Mouse (Mus musculus) gastrocnemius, adult 2 months (tissue): ENCODE results near the gene Pnpo. TPM values are rescaled to one million over a fixed set of nuclear protein-coding genes. Genes with fewer than 3 reads are reported as not detected.

ENCODE experiments used
- DNase-seq: peaks from one replicate; pipeline ENCODE4 v3.0.0; 2022
- H3K27ac ChIP-seq: fragments of 200-600 bp; 2 replicates; pipeline ENCODE4 v1.8.1; 2022; ENCODE audit warnings: mild to moderate bottlenecking
- H3K4me3 ChIP-seq: fragments of 200-600 bp; 2 replicates; pipeline ENCODE4 v1.8.1; 2022; ENCODE audit warnings: mild to moderate bottlenecking, moderate library complexity
- CTCF ChIP-seq: fragments of 200-600 bp; IDR thresholded peaks from 2 replicates; pipeline ENCODE4 v1.8.1; 2022; ENCODE audit warnings: antibody characterized with exemption, mild to moderate bottlenecking, moderate library complexity
- intact Hi-C: fragments of 180-260 bp; cut with DNase I; formaldehyde crosslinking; loops from one replicate; pipeline ENCODE4 v1.15.1; 2025
- total RNA-seq, 2 experiments: library from RNA; stranded (reverse); gene quantifications; 2 replicates each; pipeline ENCODE4 v1.2.3; 2021

The Pnpo gene
- total RNA-seq, 2 experiments from 2014 or later = 7.4 to 8.2 TPM

DNA sequence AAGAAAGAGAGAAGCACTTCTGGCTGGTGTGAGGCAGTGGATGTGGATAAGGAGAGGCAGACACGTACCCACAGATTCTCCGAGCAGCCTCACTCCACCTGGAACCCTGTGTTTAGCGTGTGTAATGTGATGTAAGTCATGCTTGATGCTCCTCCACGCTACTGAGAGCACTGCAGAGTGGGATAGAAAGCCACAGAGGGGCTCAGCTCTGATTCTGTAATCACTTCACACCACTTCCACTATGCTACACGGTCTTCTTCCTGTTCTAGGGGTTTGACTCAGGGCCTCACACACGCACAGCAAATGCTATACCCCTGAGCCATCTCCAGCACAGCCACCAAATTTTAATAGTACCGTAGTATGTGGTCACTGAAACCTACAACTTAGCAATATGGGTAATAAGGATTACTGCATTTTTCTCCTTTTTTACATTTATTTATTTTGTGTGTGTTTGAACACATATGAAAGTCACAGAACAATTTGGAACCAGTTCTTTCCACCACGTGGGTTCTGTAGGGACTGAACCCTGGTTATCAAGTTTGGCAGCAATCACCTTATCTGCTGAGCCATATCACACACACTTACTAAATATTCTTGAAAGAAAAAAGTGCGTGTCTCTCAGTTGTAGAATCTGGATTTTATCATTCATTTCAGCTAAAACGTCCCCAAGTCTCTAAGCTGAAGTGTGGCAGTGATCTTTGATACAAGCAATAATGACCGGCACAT is 23.9 kb upstream of the Pnpo start:
- H3K27ac ChIP-seq = peak overlapping the region; percentile 98
- H3K4me3 ChIP-seq = peak overlapping the region; percentile 64
- no peak for TF ChIP-seq CTCF
- intact Hi-C loops = loop anchor here (5.0 kb wide), 1 partner anchor 95 kb away; no protein-coding TSS in a partner anchor
- DNase-seq = no peak

DNA sequence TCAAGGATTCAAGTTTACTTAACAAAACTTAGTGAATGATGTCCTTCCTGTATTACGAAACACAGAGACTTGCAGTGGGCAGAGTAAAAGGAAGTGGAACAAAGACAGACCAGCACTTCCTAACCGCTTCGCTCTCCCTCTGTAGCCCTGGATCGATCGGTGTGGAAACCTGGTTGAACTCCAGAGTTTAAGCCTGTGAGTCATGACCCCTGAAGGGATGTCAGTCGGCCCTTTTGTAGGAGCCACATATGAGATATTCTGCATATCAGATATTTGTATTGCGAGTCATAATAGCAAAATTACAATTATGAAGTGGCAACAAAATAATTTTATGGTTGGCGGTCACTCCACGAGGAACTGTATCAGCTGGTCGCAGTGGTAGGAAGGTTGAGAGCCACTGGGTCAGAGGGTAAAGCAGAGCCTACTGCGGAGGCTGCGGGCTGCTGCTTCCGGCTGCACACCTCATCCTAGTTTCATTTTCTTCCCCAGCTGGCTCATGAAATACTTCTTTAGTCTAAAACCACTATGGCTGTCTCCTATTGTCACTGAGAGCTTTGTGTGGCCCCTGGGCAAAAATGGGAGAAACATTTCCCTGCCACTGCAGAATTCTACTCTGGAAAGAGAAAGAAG is 23.2 kb upstream of the Pnpo start:
- DNase-seq = no peak
- 0 out of 2 replicates have a peak, but pooled peaks have one; percentile 0 for TF ChIP-seq CTCF
- intact Hi-C loops = loop anchor here (5.0 kb wide), 1 partner anchor 95 kb away; no protein-coding TSS in a partner anchor
- Histone ChIP-seq H3K4me3 (peak overlapping the region; percentile 64), H3K27ac (peak overlapping the region; percentile 98)

DNA sequence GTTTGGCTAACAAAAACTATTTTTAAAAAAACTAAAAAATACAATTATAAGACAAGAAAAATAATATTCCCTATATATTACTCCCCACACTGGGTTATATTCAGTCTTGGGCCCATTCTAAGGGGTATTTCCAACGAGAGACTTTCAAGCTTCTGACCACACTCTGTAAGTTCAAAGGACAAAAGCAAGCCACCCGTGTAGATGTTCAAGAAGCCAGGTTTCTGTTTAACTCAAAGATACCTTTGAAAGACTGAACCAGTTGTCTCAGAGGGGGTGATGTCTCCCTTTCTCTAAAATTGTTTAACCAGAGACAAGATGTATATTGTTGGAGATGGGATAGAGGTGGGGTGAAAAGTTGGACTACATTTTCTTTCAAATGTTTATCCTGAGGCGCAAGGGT is 22.4 kb upstream of the Pnpo start:
- Histone ChIP-seq H3K27ac (peak overlapping the region; percentile 98), H3K4me3 (no peak overlapping the region)
- DNase-seq = no peak
- TF ChIP-seq CTCF = no peak
- intact Hi-C loops = loop anchor here (5.0 kb wide), 1 partner anchor 94 kb away; no protein-coding TSS in a partner anchor

DNA sequence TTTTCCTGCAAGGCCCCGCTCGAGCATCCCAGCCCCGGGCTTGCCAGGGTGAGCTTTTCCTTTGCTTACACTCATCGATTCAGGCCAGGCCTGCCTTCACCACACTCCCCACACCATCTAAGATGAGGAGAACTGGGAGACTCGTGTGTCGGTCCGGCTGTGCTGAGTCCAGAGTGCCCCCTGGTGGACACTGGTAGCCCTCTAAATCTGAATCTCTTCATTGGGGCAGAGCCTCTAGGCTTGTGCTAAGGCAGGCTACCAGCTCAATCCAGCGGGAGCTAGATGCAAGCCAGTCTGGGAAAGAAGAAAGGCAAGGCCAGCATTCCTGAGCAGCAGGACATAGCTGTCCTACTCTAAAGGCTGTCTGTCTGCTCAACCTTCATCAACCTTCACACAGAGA is 19.8 kb upstream of the Pnpo start:
- intact Hi-C loops = loop anchor here (1.0 kb wide), 1 partner anchor 47 kb away; the partner anchor contains the start of gene Cdk5rap3
- H3K27ac ChIP-seq = peak overlapping the region; percentile 69
- DNase-seq = peak; percentile 94
- peak; percentile 95 for TF ChIP-seq CTCF
- no peak overlapping the region for H3K4me3 ChIP-seq

DNA sequence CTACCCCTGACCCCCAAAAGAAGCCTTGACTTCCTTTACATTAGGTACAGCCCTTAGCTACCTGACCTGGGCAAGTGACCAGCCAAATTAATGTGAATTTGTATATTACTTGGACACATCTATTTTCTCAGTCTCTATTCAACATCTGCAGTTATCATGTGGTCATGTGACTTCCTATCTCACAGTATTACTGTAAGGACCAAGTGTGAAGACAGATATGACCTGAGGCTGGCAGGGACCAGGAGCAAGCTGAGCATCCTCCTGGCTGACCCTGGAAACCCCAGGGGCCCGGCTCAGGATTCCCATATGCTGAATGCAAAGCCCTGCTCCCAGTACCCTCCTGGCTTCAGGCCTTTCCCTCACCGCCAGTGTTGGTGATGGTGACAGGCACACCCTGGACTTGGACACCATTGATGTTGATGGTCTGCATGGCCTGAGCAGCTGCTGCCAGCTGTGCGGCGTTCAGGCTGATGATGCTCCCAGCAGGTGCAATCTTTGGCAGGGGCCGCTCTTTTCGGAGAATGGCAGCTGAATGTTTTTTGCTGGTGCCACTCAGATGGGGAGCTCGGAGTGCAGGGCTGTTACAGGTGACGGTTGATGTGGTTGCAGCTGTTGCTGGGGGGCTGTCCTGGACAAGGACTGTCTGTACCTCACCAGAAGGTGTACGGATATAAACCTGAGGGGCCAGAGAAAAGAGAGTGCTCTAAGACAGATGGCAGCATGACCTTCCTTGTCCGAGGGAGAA is 13.4 kb upstream of the Pnpo start:
- no peak for DNase-seq
- H3K4me3 ChIP-seq = no peak overlapping the region
- peak overlapping the region; percentile 70; the same call in 1 of the 2 replicates for H3K27ac ChIP-seq
- intact Hi-C loops = no loop called here
- no peak for TF ChIP-seq CTCF

DNA sequence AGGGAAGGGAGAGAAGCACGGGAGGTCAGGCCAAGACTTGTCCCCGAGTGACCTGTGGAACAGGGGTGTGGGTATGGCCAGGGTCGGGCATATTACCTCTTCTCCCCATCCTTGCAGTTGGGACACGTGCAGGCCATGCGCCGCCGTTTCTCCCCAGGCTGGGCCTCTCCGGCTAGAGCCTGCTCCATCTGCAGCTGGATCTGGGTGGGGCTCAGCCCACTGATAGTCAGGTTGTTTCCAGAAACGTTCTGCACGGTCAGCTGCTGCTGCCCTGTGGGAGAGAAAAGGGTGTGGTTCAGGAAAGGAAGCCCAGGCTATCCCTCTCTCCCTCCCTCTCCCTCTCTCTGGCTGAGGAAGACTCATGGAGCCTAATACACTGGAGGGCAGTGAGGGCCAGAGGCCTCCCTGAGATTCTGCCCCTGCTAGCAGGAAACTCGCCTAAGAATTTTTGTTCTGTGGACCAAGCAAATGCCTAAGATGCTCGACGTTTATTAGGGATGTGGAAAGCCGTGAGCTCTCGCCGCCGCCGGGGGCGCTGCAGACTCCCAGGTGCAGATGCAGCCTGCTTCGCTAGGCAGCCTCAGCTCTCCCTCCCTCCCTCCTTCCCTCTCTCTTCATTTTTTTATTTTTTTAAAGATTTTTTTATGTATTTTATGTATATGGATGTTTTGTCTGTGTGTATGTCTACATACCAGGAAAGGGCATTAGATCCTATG is 12.4 kb upstream of the Pnpo start:
- Histone ChIP-seq H3K4me3 (0 out of 2 replicates have a peak overlapping the region, but pooled peaks have one; percentile 20), H3K27ac (peak overlapping the region; percentile 70)
- intact Hi-C loops = no loop called here
- peak; percentile 50 for TF ChIP-seq CTCF
- DNase-seq = peak; percentile 74

DNA sequence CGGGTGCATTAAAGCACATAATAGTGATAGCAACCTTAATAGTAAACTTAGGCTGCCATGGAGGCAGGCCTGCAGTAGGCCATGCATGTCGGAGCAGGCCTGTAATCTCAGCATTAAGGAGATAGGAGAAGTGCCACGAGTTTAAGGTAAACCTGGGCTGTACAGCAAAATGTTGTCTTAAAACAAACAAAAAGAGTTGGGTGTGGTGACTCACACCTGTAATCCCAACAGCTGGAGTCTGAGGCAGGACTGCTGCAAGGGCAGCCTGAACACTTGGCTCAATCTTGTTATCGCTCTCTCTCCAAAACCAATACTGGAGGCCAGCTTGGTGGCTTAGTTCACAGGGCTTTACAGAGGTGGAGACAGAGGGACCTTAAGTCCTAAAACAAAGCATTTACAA is 11.3 kb upstream of the Pnpo start:
- Histone ChIP-seq H3K27ac (peak overlapping the region; percentile 70), H3K4me3 (0 out of 2 replicates have a peak overlapping the region, but pooled peaks have one; percentile 11)
- intact Hi-C loops = no loop called here
- no peak for TF ChIP-seq CTCF
- DNase-seq = no peak

DNA sequence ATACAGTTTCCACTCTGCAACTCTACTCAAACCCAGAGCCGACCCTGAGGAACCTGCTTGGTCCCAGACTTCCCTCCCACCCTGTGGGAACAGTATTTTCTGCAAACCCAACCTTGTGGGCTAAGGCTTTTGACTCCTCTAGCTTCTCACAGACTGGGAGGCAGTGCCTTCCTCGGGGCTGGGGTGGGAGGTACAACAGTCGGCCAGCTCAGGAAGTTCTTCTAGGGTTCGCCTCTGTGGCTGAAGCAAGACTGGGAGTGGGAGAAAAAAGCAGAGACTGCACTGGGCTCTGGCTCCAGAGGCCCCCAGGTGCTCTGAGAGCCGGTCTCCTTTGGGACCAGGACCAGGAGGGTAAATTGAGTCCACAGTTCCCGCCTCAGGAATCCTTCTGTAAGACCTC is 9.1 kb upstream of the Pnpo start:
- intact Hi-C loops = no loop called here
- H3K4me3 ChIP-seq = no peak overlapping the region
- no peak for DNase-seq
- TF ChIP-seq CTCF = no peak
- no peak overlapping the region for H3K27ac ChIP-seq

DNA sequence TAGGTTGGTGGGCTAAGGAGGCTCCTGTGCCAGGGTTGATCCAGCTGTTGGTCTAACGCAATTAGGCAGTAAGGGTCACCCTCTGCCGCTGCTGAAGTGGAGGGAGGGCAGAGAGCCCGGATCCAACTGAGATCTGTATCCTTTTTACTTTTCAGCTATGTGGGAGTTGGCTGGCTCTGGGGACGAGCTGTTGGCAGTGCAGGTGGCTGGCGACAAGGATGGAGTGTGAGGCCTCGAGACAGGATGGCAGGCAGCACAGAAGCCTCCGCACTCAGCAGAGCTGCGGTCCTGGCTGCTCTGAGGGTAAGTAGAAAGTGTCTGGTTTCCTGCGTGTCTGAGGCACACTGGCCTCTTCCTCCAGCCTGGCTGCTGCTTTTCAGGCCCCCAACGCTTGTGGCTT is 8.6 kb upstream of the Pnpo start:
- H3K4me3 ChIP-seq = no peak overlapping the region
- TF ChIP-seq CTCF = no peak
- intact Hi-C loops = no loop called here
- H3K27ac ChIP-seq = no peak overlapping the region
- no peak for DNase-seq

DNA sequence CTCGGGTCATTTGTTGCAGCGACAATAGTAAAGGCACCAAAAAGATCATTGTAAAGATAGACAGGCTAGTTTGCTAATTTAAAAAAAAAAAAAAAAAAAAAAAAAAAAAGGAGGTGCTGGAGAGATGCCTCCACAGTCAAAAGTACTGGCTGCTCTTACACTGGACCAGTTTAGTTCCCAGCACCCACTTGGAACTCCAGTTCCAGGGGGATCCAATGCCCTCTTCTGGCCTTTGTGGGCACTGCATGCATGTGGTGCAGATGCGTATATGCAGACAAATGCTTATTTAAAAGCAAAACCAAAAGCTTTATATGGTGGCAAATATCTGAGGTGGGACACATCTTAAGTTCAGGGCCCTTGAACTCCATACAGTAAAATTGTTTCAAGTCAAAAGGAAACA is 7.0 kb upstream of the Pnpo start:
- TF ChIP-seq CTCF = peak; percentile 40; the same call in 1 of the 2 replicates
- Histone ChIP-seq H3K27ac (no peak overlapping the region), H3K4me3 (no peak overlapping the region)
- intact Hi-C loops = no loop called here
- no peak for DNase-seq

DNA sequence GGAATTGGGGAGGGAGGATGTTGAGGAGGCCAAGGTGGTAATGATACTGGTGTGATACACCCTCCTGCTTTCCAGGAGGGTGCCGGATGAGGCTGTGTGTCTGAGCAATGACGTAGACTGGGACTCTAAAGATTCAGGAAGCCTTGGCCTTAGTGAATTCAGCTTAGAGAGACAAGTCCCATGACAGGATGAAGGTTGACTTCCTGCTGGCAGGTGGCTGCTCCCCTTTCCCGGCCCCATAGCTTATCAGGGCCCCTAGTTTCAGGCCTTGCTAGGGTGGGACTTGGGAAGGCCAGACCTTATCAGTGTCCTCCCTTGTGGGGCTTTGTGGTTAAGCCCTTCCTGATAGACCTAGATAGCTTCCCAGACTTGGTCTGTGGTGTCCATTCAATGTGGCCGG is 4.1 kb upstream of the Pnpo start:
- Histone ChIP-seq H3K27ac (no peak overlapping the region), H3K4me3 (no peak overlapping the region)
- intact Hi-C loops = no loop called here
- no peak for TF ChIP-seq CTCF
- no peak for DNase-seq

DNA sequence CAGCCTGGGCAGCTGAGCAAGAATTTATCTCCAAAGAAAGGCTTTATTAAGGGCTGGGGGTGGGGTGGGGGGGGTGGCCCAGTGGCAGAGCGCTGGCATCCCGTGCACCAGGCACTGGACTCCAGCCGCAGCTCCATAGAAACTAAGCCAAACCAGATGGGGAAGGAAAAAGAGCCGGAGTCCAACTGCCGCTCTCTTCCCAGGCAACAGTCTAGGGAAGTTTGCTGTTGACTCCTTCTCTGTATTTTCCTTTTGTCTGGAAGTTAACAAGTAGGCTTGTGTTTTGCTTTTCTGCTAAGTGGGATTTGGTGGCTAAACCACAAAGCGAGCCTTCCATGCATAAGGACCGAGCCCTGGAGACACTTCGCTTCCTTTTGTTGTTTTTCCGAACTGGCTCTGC is 2.7 kb upstream of the Pnpo start:
- DNase-seq = no peak
- peak overlapping the region; percentile 35 for H3K4me3 ChIP-seq
- H3K27ac ChIP-seq = peak overlapping the region; percentile 61
- intact Hi-C loops = no loop called here
- no peak for TF ChIP-seq CTCF
